Mouse (Mus musculus) stomach, postnatal 0 days (tissue): ENCODE results near the gene Ifna12.

Experiments used
- CTCF ChIP-seq: IDR thresholded peaks from 2 replicates; pipeline ENCODE4 v1.5.1; 2016; ENCODE audit warnings: antibody characterized with exemption, low read depth, mild to moderate bottlenecking, moderate library complexity
- EP300 ChIP-seq: optimal IDR thresholded peaks from 2 replicates; pipeline ENCODE3; 2016; ENCODE audit warnings: antibody characterized with exemption

DNA sequence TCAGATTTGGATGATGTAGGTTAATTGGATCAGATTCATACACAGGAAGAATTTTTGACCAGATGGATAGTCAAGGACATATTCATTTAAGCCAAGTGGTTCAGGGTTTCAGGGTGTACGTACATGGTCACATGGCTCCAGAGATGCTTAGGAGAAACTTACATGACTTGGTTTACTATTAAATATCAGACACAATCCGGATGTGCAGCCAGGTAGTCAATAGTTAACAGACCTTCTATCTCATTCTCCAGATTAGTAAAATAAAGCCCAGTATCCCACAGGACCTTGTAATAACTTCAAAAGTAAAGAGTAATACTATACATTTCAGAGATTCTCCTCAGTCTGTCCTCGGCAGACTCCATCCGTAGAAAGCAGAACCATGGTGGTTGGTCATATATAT lies 31.1 kb upstream of the Ifna12 start, which contains the start of gene C87499:
- TF ChIP-seq CTCF (no peak), EP300 (no peak)
